Mouse (Mus musculus): Measurements from ENCODE around the gene Gm21988.

The Gm21988 gene

DNA sequence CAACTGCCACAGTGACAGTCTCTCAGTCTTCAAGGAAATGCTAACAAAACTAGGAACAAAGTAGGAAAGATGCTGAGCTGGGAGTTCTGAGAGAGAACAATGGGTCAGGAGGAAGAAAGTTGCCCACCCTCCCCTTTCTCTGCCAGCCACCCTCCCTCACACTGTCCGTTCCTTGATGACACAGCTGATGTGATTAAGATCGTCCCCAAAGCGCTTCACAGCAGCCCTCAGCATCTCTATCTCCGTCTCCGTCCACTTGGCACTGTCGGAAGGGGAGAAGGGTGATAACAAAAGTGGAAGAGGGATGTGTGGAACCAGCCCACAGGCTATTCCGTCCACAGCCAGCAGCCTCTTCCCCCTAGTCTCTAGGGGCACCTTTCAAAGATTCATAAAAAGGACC, 2.9 kb downstream of the Gm21988 start:
- no peak for DNase-seq (ENCODE audit: low spot score in 2 of 2)

DNA sequence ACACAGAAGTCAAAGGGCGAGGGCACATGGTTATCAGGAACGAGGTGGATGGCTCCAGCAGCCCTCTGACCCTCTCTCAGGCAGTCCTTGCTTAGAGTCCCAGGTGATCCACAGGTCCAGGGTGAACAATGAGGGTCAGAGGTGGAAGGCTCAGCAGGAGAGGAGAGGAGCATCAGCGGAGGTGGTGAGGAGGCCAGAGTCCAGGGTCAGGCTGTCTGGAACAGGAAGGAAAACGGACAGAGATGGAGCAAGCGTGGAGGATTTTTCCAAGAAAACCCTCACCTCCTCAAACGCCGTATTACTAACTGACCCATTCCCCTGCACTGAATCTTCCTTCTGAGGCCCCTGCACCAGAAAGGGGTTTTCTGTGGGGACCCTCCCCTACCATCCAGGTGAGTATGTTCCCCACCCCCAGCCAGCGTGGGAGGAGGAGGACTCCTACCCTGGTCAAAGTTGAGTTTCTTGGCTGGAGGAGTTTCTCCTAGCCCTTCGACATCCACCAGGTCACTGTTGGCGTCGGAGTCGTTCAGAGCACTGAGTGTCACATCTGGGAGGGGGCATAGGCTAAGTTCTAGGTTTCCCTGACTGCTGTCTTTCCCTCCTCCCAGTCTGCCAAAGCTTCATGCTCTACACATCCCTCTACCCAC, 4.3 kb downstream of the Gm21988 start:
- no peak for DNase-seq (ENCODE audit: low spot score in 2 of 2)

DNA sequence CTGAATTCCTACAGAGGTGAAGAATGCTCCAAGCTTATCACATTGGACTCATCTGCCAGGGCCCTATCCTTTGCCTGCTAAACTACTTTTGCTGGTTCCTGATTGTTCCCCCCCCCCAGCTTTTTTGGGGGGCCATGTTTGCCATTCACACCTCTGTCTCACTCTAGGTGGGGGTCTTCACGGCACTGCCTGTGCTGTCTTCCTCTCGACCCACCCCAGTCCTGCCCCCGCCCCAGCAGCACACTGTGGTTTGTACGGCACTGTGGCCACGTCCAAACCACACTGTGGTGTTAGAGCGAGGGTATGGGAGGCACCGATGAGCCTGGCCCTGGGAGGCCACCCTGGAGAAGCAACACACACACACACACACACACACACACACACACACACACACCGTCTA, 5.1 kb downstream of the Gm21988 start:
- DNase-seq (ENCODE audit: low spot score in 2 of 2): no peak

GRCm38 (mm10) chr11:70234037-70234436, 5.6 kb downstream of the Gm21988 start:
- no peak for DNase-seq (ENCODE audit: low spot score in 2 of 2)

GRCm38 (mm10) chr11:70233016-70233415, 6.6 kb downstream of the Gm21988 start:
- no peak for DNase-seq (ENCODE audit: low spot score in 2 of 2)

DNA sequence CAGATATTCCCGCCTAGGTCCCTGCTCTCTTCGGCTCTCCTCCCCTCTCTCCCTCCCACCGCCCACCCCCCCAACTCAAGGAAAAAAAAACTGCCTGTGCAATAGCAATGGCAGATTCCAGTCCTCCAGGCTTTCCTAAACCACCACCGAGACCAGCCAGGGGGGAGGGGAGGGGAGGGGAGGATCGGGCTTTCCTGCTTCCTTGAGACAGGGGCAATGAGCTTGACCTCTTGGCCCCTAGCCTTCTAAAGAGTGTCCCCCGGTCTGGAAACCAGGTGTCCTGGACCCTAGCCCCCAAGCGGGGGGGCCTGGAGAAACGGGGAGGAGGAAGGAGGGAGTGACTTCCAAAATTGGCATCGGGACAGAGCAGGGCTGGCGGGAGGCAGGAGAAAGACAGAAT, 7.1 kb downstream of the Gm21988 start:
- DNase-seq (ENCODE audit: low spot score in 2 of 2): peak in 1 of 2 experiments; percentile 47

- peak in 1 of 2 experiments; percentile 81 for DNase-seq (ENCODE audit: low spot score in 2 of 2)
Observed at GRCm38 (mm10) chr11:70230239-70230727, 9.3 kb downstream of the Gm21988 start.

- DNase-seq (ENCODE audit: low spot score in 2 of 2): peak in 1 of 2 experiments; percentile 14
Observed at GRCm38 (mm10) chr11:70229260-70230010, 10.2 kb downstream of the Gm21988 start, which contains the start of gene Bcl6b. Gene Bcl6b (minus strand): TSS chr11:70229798.

- peak in 1 of 2 experiments; percentile 80 for DNase-seq (ENCODE audit: low spot score in 2 of 2)
Observed at GRCm38 (mm10) chr11:70228828-70229227, 10.8 kb downstream of the Gm21988 start.

DNA sequence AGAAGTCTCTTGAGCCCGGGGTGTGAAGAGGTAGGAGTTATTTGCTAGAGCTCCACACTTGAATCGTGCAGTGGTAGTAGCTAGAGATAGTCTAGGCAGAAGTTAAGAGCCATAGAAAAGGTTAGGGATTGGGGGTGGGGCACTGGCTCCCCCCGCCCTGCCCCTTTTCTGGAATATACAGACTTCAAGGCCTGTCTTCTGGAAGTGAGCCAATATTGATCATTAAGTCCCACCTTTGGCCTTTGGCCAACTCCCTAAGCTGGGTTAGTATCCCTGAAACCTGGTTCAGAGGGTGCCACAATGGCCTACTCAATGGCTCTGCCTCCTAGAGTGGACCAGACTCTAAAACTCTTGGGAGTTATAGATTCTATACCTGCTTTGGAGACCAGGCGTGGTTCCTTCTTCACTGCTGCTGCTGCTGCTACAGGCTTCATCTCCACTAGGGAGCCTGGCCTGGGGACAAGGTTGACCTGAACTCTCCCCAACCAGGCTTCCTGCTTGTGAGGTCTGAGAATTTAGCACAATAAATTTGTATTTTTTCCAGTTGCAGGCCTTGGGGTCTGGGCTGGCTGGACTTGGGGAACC, 11.9 kb downstream of the Gm21988 start:
- no peak for DNase-seq (ENCODE audit: low spot score in 2 of 2)

DNA sequence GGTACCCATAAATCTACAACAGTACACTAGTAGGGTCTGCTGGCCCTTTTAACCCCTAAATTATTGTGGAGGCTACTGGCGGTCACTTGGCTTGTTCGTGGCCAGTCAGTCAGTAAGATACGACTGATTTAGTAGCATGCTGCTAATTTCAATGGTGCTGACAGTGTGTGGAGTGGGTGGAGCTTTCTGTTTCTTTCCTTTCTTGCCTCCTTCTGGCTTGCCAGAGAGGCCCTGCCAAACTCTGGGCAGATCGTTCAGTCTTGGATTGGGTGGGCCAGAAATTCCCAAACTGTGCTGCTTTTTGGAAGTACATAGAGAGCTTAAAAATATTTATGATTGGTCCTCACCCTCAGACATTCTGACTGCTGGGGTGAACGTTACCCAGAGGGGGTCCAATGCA, 12.5 kb downstream of the Gm21988 start:
- DNase-seq (ENCODE audit: low spot score in 2 of 2): peak in 1 of 2 experiments; percentile 26

DNA sequence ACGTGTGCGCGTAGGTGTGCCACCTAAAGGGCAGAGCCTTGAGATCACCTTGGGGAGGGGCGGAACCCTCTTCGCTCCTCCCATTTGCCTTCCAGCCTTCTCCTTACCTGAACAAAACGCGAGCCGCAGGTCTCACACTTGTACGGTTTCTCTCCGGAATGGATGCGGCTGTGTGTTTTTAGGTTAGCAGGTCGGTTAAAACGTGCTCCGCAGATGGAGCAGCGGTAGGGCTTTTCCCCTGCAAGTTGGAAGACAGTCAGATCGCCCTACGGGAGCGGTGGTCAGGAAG, 13.1 kb downstream of the Gm21988 start:
- DNase-seq (ENCODE audit: low spot score in 2 of 2): peak in 1 of 2 experiments; percentile 15

DNA sequence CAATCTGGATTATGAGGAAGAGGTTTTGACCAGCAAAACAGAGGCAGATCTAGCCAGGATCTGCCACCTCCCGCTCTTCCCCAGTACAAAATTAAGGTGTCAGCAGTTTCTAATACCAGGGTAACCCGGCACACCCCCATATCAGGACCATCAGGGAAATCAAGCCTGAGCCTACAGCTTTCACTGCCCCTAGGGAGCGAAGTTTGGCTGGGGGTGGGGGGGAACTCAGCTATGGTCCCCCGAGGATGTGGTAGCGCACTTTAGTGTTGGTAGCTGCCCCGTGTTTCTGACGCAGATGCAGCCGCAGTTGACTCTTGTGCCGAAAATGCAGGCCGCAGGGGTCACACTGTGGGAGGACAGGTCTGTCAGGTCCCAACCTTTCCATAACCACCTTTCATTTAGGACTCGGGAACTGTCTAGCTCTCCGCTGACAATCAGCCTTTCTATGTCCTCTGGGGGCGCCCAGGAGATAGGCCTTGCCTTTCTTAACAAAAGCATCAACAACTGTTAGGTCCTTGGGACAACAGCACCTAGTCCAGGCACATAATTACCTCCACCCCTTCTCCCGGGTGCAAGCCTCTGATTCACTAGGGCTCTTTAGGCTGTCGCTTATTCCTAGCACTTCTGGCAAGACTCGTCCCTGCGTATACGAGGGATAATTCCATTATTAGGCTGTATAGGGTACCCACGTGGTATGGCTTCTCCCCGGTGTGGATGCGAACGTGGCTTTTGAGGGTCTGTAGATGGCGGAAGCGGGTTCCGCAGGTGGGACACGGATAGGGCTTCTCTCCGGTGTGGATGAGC, 13.6 kb downstream of the Gm21988 start:
- DNase-seq (ENCODE audit: low spot score in 2 of 2): peak in 1 of 2 experiments; percentile 10

- DNase-seq (ENCODE audit: low spot score in 2 of 2): no peak
Observed at GRCm38 (mm10) chr11:70223724-70224123, 15.9 kb downstream of the Gm21988 start.

DNA sequence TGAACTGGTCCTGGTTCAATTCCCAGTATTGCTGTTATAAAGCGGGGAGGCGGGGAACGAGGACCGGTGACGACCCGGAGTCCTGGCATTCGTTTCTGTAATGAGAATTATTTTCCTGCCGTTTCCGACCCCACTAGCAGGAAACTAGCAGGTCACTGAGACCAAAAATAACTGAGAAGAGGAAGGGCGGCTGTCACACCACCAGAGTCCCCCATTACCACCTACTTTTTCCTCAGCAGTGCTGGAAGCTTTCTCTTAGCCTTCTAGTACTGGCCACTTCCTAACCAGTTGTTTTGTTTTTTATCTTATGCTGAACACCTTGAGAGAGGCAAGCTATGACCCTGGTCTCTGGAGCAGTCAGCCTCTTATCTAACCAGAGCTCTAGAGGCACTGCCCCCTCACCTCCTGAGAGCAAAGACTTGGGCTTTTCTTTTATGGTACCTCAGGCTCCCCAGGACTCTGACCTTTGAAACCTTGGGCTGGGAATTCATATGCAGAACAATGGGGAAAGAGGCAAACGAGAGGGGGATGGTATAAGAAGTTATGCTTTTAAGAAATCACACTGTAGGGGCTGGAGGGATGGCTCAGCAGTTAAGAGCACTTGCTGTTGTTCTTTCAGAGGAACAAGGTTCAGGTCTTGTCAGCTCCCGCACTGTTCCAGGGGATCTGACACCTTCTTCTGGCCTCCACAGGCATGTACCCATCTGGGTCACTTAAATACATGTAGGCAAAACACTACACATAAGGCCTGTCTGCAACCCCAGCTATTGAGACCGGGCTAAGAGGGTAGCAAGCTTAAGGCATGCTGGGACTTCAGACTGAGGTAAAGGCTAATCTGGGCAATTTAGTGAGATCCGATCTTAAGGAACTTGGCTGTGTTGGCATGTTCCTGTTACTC, 17.8 kb downstream of the Gm21988 start:
- peak in 1 of 2 experiments; percentile 16 for DNase-seq (ENCODE audit: low spot score in 2 of 2)

DNA sequence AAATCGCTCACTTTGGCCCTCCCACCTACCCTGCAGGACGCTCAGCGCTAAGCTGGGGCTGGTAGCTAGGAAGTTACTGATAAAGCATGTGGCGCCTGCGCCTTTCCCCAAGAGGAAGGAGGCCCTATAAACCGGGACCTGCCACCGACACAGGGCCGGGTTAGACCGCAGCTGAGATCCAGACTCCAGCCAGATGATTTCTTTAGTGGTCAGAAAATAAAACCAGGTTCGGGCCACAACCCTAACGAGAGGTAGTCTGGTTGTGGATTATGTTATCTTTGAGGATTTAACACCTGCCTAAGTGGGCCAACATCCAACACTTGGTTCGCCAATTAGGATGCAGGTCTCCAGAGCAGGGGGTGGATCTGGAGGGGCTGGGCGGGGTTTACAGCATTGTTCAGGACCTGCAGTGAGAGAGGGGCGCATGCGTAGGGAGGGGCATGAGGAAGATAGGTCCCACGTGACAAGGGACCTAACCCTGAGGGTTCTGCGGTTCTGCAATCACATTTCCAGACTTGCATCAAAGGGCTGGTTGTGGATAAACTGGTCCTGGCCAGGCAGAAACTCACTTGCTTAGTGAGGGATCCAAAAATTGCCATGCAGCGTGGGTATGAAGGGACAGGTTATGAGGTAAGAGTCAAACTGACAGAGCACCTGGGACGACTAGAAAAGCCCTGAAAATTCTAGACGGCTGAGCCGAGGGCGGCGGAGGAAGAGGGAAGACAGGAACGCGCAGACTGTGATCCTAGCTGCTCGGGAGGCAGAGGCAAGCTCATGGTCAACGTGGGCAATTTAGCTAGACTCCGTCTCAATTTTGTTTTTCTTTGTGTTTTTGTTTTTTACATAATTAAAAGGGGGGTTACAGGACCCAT, 18.7 kb downstream of the Gm21988 start, which contains the start of gene Slc16a13:
Gene Slc16a13, minus strand, starts transcription at position 334 of the 872 bp plus-strand sequence.
- DNase-seq (ENCODE audit: low spot score in 2 of 2): peak; percentile 94 to 95

DNA sequence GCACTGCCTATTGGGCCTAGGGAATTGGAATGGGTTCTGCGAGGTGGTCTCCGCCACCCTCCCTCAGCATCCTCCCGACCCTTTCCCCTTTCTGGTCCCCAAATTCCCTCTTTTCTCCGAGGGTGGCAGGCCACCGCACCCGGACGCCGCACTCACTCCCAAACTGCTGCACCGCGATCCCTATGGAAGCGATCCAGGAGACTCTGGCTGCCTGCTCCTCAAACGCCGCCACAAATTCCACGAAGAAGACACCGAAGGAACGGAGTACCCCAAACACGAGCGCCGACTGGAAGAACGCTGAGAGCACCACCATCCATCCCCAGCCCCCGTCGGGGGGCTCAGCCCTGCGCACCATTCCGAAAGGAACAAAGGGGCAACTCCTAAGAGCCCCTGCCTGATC, 19.3 kb downstream of the Gm21988 start:
- DNase-seq (ENCODE audit: low spot score in 2 of 2): peak in 1 of 2 experiments; percentile 44

DNA sequence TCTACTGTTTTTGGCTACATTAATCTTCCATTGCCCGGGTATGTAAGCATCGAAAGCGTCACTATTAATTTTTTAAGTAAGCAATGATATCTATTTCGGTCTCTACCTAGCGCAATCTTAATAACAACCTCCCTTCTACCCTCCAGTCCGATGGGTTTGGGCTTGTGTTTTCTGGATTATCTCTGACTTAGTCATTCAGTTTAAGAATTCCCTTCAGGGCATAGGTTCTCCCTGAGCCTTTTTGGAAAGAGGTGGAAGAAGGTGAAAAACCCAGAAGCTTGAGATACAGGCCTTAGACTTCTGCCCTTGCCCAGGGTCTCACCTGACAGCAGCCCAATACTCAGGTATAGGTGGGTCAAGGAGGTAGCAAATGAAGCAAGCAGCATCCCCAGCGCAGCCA, 19.8 kb downstream of the Gm21988 start:
- no peak for DNase-seq (ENCODE audit: low spot score in 2 of 2)

- peak in 1 of 2 experiments; percentile 7 for DNase-seq (ENCODE audit: low spot score in 2 of 2)
Observed at GRCm38 (mm10) chr11:70218741-70219470, 20.7 kb downstream of the Gm21988 start.
